ENCODE assay signal across 13 mouse cellular contexts in genomic region chr7:110893943-110894610, GRCm38 (mm10). TPM values are rescaled to one million over a fixed set of nuclear protein-coding genes. Genes with fewer than 3 reads are reported as not detected.
DNase-seq lines count a peak whose midpoint lies in the region; ATAC-seq and TF ChIP-seq lines count a peak whose summit lies in the region.
"Had no signal": no experiment of that assay in that cellular context is flagged by ENCODE, and none has a peak within 500 bp of the region (broad histone marks: within the 10 kb centered on the region; RNA-seq: fewer than 3 reads in every experiment).

No protein-coding gene starts in this region.

- no peaks in the 10 kb centered on the region for H3K27me3 ChIP-seq in kidney, postnatal 0 days (ENCODE audit: insufficient read depth, low read length)
- H3K27me3 ChIP-seq in lung, postnatal 0 days (replicated peaks; ENCODE audit: insufficient read depth, low read length) = no peaks in the 10 kb centered on the region
- no peaks in the 10 kb centered on the region for H3K27me3 ChIP-seq in neural tube, embryonic 15.5 days (replicated peaks)
- H3K27me3 ChIP-seq in thymus, adult 2 months (ENCODE audit: control insufficient read depth, insufficient read depth, low read length) = no peaks in the 10 kb centered on the region
- H3K27me3 ChIP-seq in forebrain, embryonic 10.5 days (ENCODE audit: poor library complexity, severe bottlenecking) = no peaks in the 10 kb centered on the region
- H3K27me3 ChIP-seq: CH12.LX; embryonic facial prominence, embryonic 15.5 days had no signal

- 47% methylated on average over 10 of the region's 10 CpGs for WGBS in kidney, postnatal 0 days
- 17% methylated on average over 10 of the region's 10 CpGs for WGBS in lung, postnatal 0 days
- 83% methylated on average over 10 of the region's 10 CpGs for WGBS in neural tube, embryonic 15.5 days
- 90% methylated on average over 10 of the region's 10 CpGs for WGBS in thymus, adult 2 months
- WGBS in forebrain, embryonic 10.5 days = 88% methylated on average over 10 of the region's 10 CpGs

- no peak overlapping the region; the same call in 1 of the 2 replicates for H3K27ac ChIP-seq in kidney, postnatal 0 days
- peak overlapping the region; percentile 74 for H3K27ac ChIP-seq in lung, postnatal 0 days (ENCODE audit: low read length)
- H3K27ac ChIP-seq in neural tube, embryonic 15.5 days (replicated peaks) = no peak overlapping the region
- no peak overlapping the region for H3K27ac ChIP-seq in thymus, adult 2 months (ENCODE audit: control insufficient read depth, insufficient read depth, low read length)
- no peak overlapping the region for H3K27ac ChIP-seq in forebrain, embryonic 10.5 days
- H3K27ac ChIP-seq: embryonic facial prominence, embryonic 15.5 days; midbrain, embryonic 10.5 days had no signal

- H3K36me3 ChIP-seq in kidney, postnatal 0 days (ENCODE audit: insufficient read depth, low read length) = no peaks in the 10 kb centered on the region
- no peaks in the 10 kb centered on the region for H3K36me3 ChIP-seq in lung, postnatal 0 days (ENCODE audit: insufficient read depth, low read length)
- H3K36me3 ChIP-seq in neural tube, embryonic 15.5 days = no peaks in the 10 kb centered on the region
- H3K36me3 ChIP-seq in thymus, adult 2 months (ENCODE audit: control insufficient read depth, insufficient read depth, low read length) = no peaks in the 10 kb centered on the region
- no peaks in the 10 kb centered on the region for H3K36me3 ChIP-seq in forebrain, embryonic 10.5 days (replicated peaks)
- H3K36me3 ChIP-seq: embryonic facial prominence, embryonic 15.5 days; midbrain, embryonic 10.5 days had no signal

- H3K9me3 ChIP-seq in kidney, postnatal 0 days (replicated peaks; ENCODE audit: low read length) = no peaks in the 10 kb centered on the region
- H3K9me3 ChIP-seq in lung, postnatal 0 days (ENCODE audit: low read length) = no peaks in the 10 kb centered on the region
- H3K9me3 ChIP-seq in neural tube, embryonic 15.5 days (replicated peaks) = no peaks in the 10 kb centered on the region
- H3K9me3 ChIP-seq in forebrain, embryonic 10.5 days = no peaks in the 10 kb centered on the region
- H3K9me3 ChIP-seq: embryonic facial prominence, embryonic 15.5 days; midbrain, embryonic 10.5 days had no signal

- no peaks in the 10 kb centered on the region; the same call in 1 of the 2 replicates for H3K4me1 ChIP-seq in kidney, postnatal 0 days (replicated peaks; ENCODE audit: insufficient read depth, low read length)
- H3K4me1 ChIP-seq in lung, postnatal 0 days (ENCODE audit: insufficient read depth, low read depth, low read length) = 0 out of 2 replicates have a peak, but pooled peaks cover 4% of the 10 kb centered on the region
- H3K4me1 ChIP-seq in neural tube, embryonic 15.5 days = no peaks in the 10 kb centered on the region
- no peaks in the 10 kb centered on the region for H3K4me1 ChIP-seq in thymus, adult 2 months (replicated peaks; ENCODE audit: control insufficient read depth, insufficient read depth, low read length)
- H3K4me1 ChIP-seq in forebrain, embryonic 10.5 days = no peaks in the 10 kb centered on the region
- H3K4me1 ChIP-seq: embryonic facial prominence, embryonic 15.5 days had no signal

- H3K9ac ChIP-seq in kidney, postnatal 0 days (ENCODE audit: low read depth, low read length) = no peak overlapping the region
- H3K9ac ChIP-seq in lung, postnatal 0 days (replicated peaks; ENCODE audit: low read depth) = no peak overlapping the region
- H3K9ac ChIP-seq in neural tube, embryonic 15.5 days (replicated peaks) = no peak overlapping the region
- H3K9ac ChIP-seq: embryonic facial prominence, embryonic 15.5 days had no signal

- TF ChIP-seq CTCF in kidney, postnatal 0 days (IDR thresholded peaks at IDR 0.05; ENCODE audit: low read depth) = no peak
- TF ChIP-seq CTCF in lung, postnatal 0 days (IDR thresholded peaks at IDR 0.05) = no peak
- TF ChIP-seq CTCF in thymus, adult 2 months (IDR thresholded peaks at IDR 0.05; ENCODE audit: borderline replicate concordance, control insufficient read depth, extremely low read depth, insufficient read depth, low read length, poor library complexity) = no peak

- H3K4me2 ChIP-seq in kidney, postnatal 0 days (ENCODE audit: low read length) = no peak overlapping the region
- no peak overlapping the region for H3K4me2 ChIP-seq in lung, postnatal 0 days (replicated peaks; ENCODE audit: low read depth, low read length)
- H3K4me2 ChIP-seq in neural tube, embryonic 15.5 days = no peak overlapping the region
- H3K4me2 ChIP-seq: embryonic facial prominence, embryonic 15.5 days had no signal

- peak; percentile 20 for DNase-seq in urinary bladder, postnatal 14 days (ENCODE audit: low spot score)
- DNase-seq in urinary bladder, postnatal 10 days (ENCODE audit: low spot score) = no peak
- DNase-seq in kidney, postnatal 0 days (ENCODE audit: low spot score) = peak; percentile 22
- peak; percentile 78 for DNase-seq in lung, postnatal 0 days (ENCODE audit: low spot score)
- DNase-seq in spleen, postnatal 10 days (ENCODE audit: low spot score in 2 of 2) = no peak
- no peak for DNase-seq in thymus, adult 2 months
- no peak for DNase-seq in forebrain, embryonic 10.5 days (ENCODE audit: extremely low spot score, low spot score)
- DNase-seq: gastrocnemius, postnatal 14 days; layer of hippocampus, adult 9-11 months had no signal

- no peak for ATAC-seq in kidney, postnatal 0 days (replicated peaks; ENCODE audit: low FRiP score, low read depth)
- peak; percentile 90 for ATAC-seq in lung, postnatal 0 days
- no peak for ATAC-seq in neural tube, embryonic 15.5 days (ENCODE audit: low FRiP score)

- peak; percentile 99 for TF ChIP-seq EP300 in lung, postnatal 0 days (IDR thresholded peaks at IDR 0.05)

- no peak for TF ChIP-seq POLR2A in thymus, adult 2 months (IDR thresholded peaks at IDR 0.05; ENCODE audit: control insufficient read depth, extremely low read depth, insufficient read depth, low read length, poor library complexity)

- no peak overlapping the region for H3K4me3 ChIP-seq in kidney, postnatal 0 days (replicated peaks; ENCODE audit: low read depth, low read length)
- H3K4me3 ChIP-seq in lung, postnatal 0 days (ENCODE audit: low read depth, low read length) = no peak overlapping the region
- H3K4me3 ChIP-seq in neural tube, embryonic 15.5 days (replicated peaks) = no peak overlapping the region
- H3K4me3 ChIP-seq in thymus, adult 2 months (ENCODE audit: control insufficient read depth, insufficient read depth, low read length) = no peak overlapping the region
- H3K4me3 ChIP-seq in forebrain, embryonic 10.5 days = no peak overlapping the region
- H3K4me3 ChIP-seq: embryonic facial prominence, embryonic 15.5 days; midbrain, embryonic 10.5 days had no signal

RNA-seq across cellular contexts. Expression of gene Lyve1, which starts 31.0 kb away (rescaled TPM):
- 3.9 and 4.3 TPM in 2 replicates for polyA plus RNA-seq in kidney, postnatal 0 days (2015; fragmentation: Nextera tagmentation; extraction: Ambion mirVana)
- 226 and 360 TPM in 2 replicates for polyA plus RNA-seq in lung, postnatal 0 days (2015; fragmentation: Nextera tagmentation; extraction: Ambion mirVana)
- 5.7 and 6.7 TPM in 2 replicates for polyA plus RNA-seq in neural tube, embryonic 15.5 days (2015; fragmentation: Nextera tagmentation; extraction: Ambion mirVana)
- 3.1 and 3.4 TPM in 2 replicates for polyA plus RNA-seq in thymus, adult 2 months (2012; rRNA removed)
- polyA plus RNA-seq in forebrain, embryonic 10.5 days (2016; fragmentation: Nextera tagmentation; extraction: Ambion mirVana) = 0.20 and 0.51 TPM in 2 replicates

RNA-seq across cellular contexts. Expression of gene Rnf141, which starts 49.8 kb away (rescaled TPM):
- 17.7 and 20.1 TPM in 2 replicates for polyA plus RNA-seq in kidney, postnatal 0 days (2015; fragmentation: Nextera tagmentation; extraction: Ambion mirVana)
- polyA plus RNA-seq in lung, postnatal 0 days (2015; fragmentation: Nextera tagmentation; extraction: Ambion mirVana) = 31.6 and 33.8 TPM in 2 replicates
- polyA plus RNA-seq in neural tube, embryonic 15.5 days (2015; fragmentation: Nextera tagmentation; extraction: Ambion mirVana) = 35.2 and 35.8 TPM in 2 replicates
- 14.8 and 16.6 TPM in 2 replicates for polyA plus RNA-seq in thymus, adult 2 months (2012; rRNA removed)
- polyA plus RNA-seq in forebrain, embryonic 10.5 days (2016; fragmentation: Nextera tagmentation; extraction: Ambion mirVana) = 25.0 and 26.3 TPM in 2 replicates

Comparison
In these comparisons a context has a peak if more than half of its experiments do, and no peak if none do; other contexts are left out.
1. DNase-seq: peak in urinary bladder, postnatal 14 days (single experiment), kidney, postnatal 0 days (single experiment) and lung, postnatal 0 days (single experiment); none in urinary bladder, postnatal 10 days (single experiment), spleen, postnatal 10 days (0 of 2), thymus, adult 2 months (single experiment) and forebrain, embryonic 10.5 days (single experiment).
2. RNA of gene Lyve1, which starts 31.0 kb away (polyA plus RNA-seq): 226 to 360 TPM in lung, postnatal 0 days; 5.7 to 6.7 TPM in neural tube, embryonic 15.5 days, 3.9 to 4.3 TPM in kidney, postnatal 0 days, 3.1 to 3.4 TPM in thymus, adult 2 months and 0.20 to 0.51 TPM in forebrain, embryonic 10.5 days; every median in the first group is over 10 times any median in the second.